Mouse (Mus musculus): Measurements from ENCODE around the gene Maats1. TPM values are rescaled to one million over a fixed set of nuclear protein-coding genes. Genes with fewer than 3 reads are reported as not detected.

The Maats1 gene
- polyA plus RNA-seq, 1 experiment from 2014 or later = 0.21 TPM

Other genes starting within 250 kb of the Maats1 start
- 0.13 TPM in 1 of 2 replicates, not detected in the other for gene Nr1i2, start 47.3 kb downstream of the Maats1 start, polyA plus RNA-seq (2014; fragmentation: Nextera tagmentation; extraction: Ambion mirVana)
- 289 and 314 TPM in 2 replicates for gene Cox17, start 4.8 kb upstream of the Maats1 start, polyA plus RNA-seq (2014; fragmentation: Nextera tagmentation; extraction: Ambion mirVana)
- gene Gm21987, start 4.9 kb upstream of the Maats1 start, polyA plus RNA-seq (2014; fragmentation: Nextera tagmentation; extraction: Ambion mirVana) = 2.4 and 3.4 TPM in 2 replicates
- gene Popdc2, start 20.1 kb upstream of the Maats1 start, polyA plus RNA-seq (2014; fragmentation: Nextera tagmentation; extraction: Ambion mirVana) = 292 and 312 TPM in 2 replicates
- gene Pla1a, start 91.0 kb upstream of the Maats1 start, polyA plus RNA-seq (2014; fragmentation: Nextera tagmentation; extraction: Ambion mirVana) = 0.25 and 0.43 TPM in 2 replicates
- gene Adprh, start 110.6 kb upstream of the Maats1 start, polyA plus RNA-seq (2014; fragmentation: Nextera tagmentation; extraction: Ambion mirVana) = 99.7 and 101 TPM in 2 replicates
- gene Cd80, start 113.4 kb upstream of the Maats1 start, polyA plus RNA-seq (2014; fragmentation: Nextera tagmentation; extraction: Ambion mirVana) = 0.66 and 0.80 TPM in 2 replicates
- gene Timmdc1, start 180.5 kb upstream of the Maats1 start, polyA plus RNA-seq (2014; fragmentation: Nextera tagmentation; extraction: Ambion mirVana) = 33.3 and 33.6 TPM in 2 replicates
- gene Poglut1, start 208.1 kb upstream of the Maats1 start, polyA plus RNA-seq (2014; fragmentation: Nextera tagmentation; extraction: Ambion mirVana) = 33.5 and 37.7 TPM in 2 replicates
- gene Tmem39a, start 216.6 kb upstream of the Maats1 start, polyA plus RNA-seq (2014; fragmentation: Nextera tagmentation; extraction: Ambion mirVana) = 77.3 and 84.0 TPM in 2 replicates

All from heart, embryonic 11.5 days (tissue).